20 mouse cellular contexts compared by ENCODE assay signal in the genomic region with DNA sequence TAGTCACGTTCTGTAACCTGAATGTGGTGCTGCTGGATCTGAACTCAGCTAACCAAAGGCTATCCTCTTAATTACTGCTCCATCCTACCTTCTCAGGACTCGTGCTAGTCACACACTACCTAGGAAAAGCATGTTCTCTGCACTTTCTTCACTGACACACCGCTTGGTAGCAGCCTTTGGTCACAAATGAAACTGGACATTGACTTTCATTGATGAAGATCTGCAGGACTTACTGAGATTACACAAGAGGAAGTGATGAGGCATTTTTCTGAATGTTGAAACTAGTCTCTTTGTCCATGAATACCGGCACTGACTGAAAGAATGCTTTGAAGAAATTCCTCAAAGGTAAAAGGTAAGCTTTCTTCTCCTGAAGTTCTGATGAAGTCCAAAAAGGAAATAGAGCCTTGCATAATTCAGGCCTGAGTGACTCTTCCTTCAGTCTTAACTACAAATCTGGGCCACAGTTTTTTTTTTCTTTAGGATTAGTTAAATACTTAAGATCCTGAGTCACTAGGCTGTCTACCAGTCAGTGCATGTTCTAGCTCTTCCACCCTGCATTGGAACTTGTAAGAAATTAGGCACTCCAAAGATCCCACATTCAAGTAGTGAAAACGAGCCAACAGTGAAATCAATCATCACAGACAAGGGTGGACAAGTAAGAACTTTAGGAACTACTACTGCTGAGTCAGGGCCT.
DNase-seq lines count a peak whose midpoint lies in the region; ATAC-seq and TF ChIP-seq lines count a peak whose summit lies in the region.
"Had no signal": no experiment of that assay in that cellular context is flagged by ENCODE, and none has a peak within 500 bp of the region (broad histone marks: within the 10 kb centered on the region; RNA-seq: fewer than 3 reads in every experiment).

No protein-coding gene starts in this region.

- H3K27ac ChIP-seq in liver, adult 2 months (replicated peaks; ENCODE audit: insufficient read depth, low read depth, low read length) = no peak overlapping the region
- H3K27ac ChIP-seq in liver, embryonic 11.5 days (ENCODE audit: low read depth, low read length) = no peak overlapping the region
- peak overlapping the region; percentile 96 for H3K27ac ChIP-seq in embryonic fibroblast, embryonic 13.5 days (ENCODE audit: insufficient read depth, low read length)
- H3K27ac ChIP-seq: heart, embryonic 10.5 days; hindbrain, embryonic 13.5 days; liver, embryonic 13.5 days; lung, embryonic 15.5 days; neural tube, embryonic 13.5 days had no signal

- no peak overlapping the region for H3K4me2 ChIP-seq in liver, embryonic 11.5 days
- H3K4me2 ChIP-seq: hindbrain, embryonic 13.5 days; liver, embryonic 13.5 days; lung, embryonic 15.5 days; neural tube, embryonic 13.5 days had no signal

- H3K27me3 ChIP-seq in liver, adult 2 months (ENCODE audit: control insufficient read depth, insufficient read depth, low read length) = no peaks in the 10 kb centered on the region
- no peaks in the 10 kb centered on the region for H3K27me3 ChIP-seq in liver, embryonic 11.5 days (replicated peaks; ENCODE audit: control insufficient read depth, insufficient read depth, low read length)
- no peaks in the 10 kb centered on the region for H3K27me3 ChIP-seq in C2C12 (ENCODE audit: control insufficient read depth, insufficient read depth, insufficient read length)
- H3K27me3 ChIP-seq: hindbrain, embryonic 13.5 days; liver, embryonic 13.5 days; lung, embryonic 15.5 days; megakaryocyte, embryonic 14.5 days; neural tube, embryonic 13.5 days had no signal

- no peaks in the 10 kb centered on the region for H3K9me3 ChIP-seq in liver, embryonic 11.5 days (ENCODE audit: control insufficient read depth, low read length)
- H3K9me3 ChIP-seq: heart, embryonic 10.5 days; hindbrain, embryonic 13.5 days; liver, embryonic 13.5 days; lung, embryonic 15.5 days; megakaryocyte, embryonic 14.5 days; neural tube, embryonic 13.5 days had no signal

- H3K79me3 ChIP-seq in C2C12 (ENCODE audit: low read depth) = no peaks in the 10 kb centered on the region

- ATAC-seq in liver, embryonic 11.5 days (replicated peaks; ENCODE audit: low FRiP score) = no peak
- ATAC-seq in megakaryocyte progenitor cell, adult 5-6 weeks (replicated peaks; ENCODE audit: poor library complexity) = peak; percentile 79
- ATAC-seq: inflammation-experienced regulatory T-cells, adult 6 months had no signal

- H3K36me3 ChIP-seq in liver, adult 2 months (ENCODE audit: control insufficient read depth, insufficient read depth, low read length) = no peaks in the 10 kb centered on the region
- no peaks in the 10 kb centered on the region for H3K36me3 ChIP-seq in liver, embryonic 11.5 days (ENCODE audit: control insufficient read depth, insufficient read depth, low read length)
- no peaks in the 10 kb centered on the region for H3K36me3 ChIP-seq in C2C12 (ENCODE audit: control insufficient read depth, insufficient read depth)
- H3K36me3 ChIP-seq: heart, embryonic 10.5 days; hindbrain, embryonic 13.5 days; liver, embryonic 13.5 days; lung, embryonic 15.5 days; neural tube, embryonic 13.5 days had no signal

- TF ChIP-seq CTCF in liver, adult 2 months (IDR thresholded peaks at IDR 0.05; ENCODE audit: low read depth, low read length) = 0 out of 2 replicates have a peak, but pooled peaks have one; percentile 8
- TF ChIP-seq CTCF in C2C12 (IDR thresholded peaks at IDR 0.05; ENCODE audit: control insufficient read depth, insufficient read depth, insufficient read length) = no peak
- no peak for TF ChIP-seq CTCF in embryonic fibroblast, embryonic 13.5 days (IDR thresholded peaks at IDR 0.05; ENCODE audit: borderline replicate concordance, insufficient read depth, low read length)

- no peak overlapping the region for H3ac ChIP-seq in C2C12 (ENCODE audit: control insufficient read depth, insufficient read length, low read depth)

- TF ChIP-seq POLR2A in liver, adult 2 months (IDR thresholded peaks at IDR 0.05; ENCODE audit: extremely low read depth, insufficient read depth, low read length) = no peak
- TF ChIP-seq POLR2A in embryonic fibroblast, embryonic 13.5 days (IDR thresholded peaks at IDR 0.05; ENCODE audit: low read depth, low read length) = no peak; the same call in 1 of the 2 replicates

- H3K79me2 ChIP-seq in liver, adult 2 months (ENCODE audit: control insufficient read depth, insufficient read depth, low read length) = no peaks in the 10 kb centered on the region
- H3K79me2 ChIP-seq in C2C12 (ENCODE audit: control insufficient read depth, insufficient read depth) = no peaks in the 10 kb centered on the region

- H3K4me1 ChIP-seq in liver, adult 2 months (ENCODE audit: control insufficient read depth, insufficient read depth, low read length) = peaks cover 4% of the 10 kb centered on the region; the same call in 1 of the 2 replicates
- H3K4me1 ChIP-seq in liver, embryonic 11.5 days (replicated peaks; ENCODE audit: control insufficient read depth, insufficient read depth, low read length) = no peaks in the 10 kb centered on the region
- peaks cover 8% of the 10 kb centered on the region for H3K4me1 ChIP-seq in embryonic fibroblast, embryonic 13.5 days (ENCODE audit: control insufficient read depth, insufficient read depth, low read length)
- H3K4me1 ChIP-seq: heart, embryonic 10.5 days; hindbrain, embryonic 13.5 days; liver, embryonic 13.5 days; megakaryocyte, embryonic 14.5 days had no signal

- H3K4me3 ChIP-seq in liver, adult 2 months (ENCODE audit: insufficient read depth, low read depth, low read length) = no peak overlapping the region
- no peak overlapping the region for H3K4me3 ChIP-seq in liver, embryonic 11.5 days (ENCODE audit: low read depth, low read length)
- no peak overlapping the region for H3K4me3 ChIP-seq in C2C12 (ENCODE audit: insufficient read depth, poor library complexity, severe bottlenecking)
- no peak overlapping the region for H3K4me3 ChIP-seq in embryonic fibroblast, embryonic 13.5 days (ENCODE audit: insufficient read depth, low read length)
- H3K4me3 ChIP-seq: heart, embryonic 10.5 days; hindbrain, embryonic 13.5 days; liver, embryonic 13.5 days; lung, embryonic 15.5 days; megakaryocyte, embryonic 14.5 days; neural tube, embryonic 13.5 days had no signal

- intact Hi-C loops in gastrocnemius, postnatal 14 days (cut with DNase I; ENCODE audit: low total_unique reads) = no loop called here

- H3K9ac ChIP-seq in liver, adult 2 months (ENCODE audit: low read depth, low read length) = no peak overlapping the region
- H3K9ac ChIP-seq in liver, embryonic 11.5 days (ENCODE audit: low read depth, low read length) = no peak overlapping the region
- H3K9ac ChIP-seq: hindbrain, embryonic 13.5 days; liver, embryonic 13.5 days; lung, embryonic 15.5 days; neural tube, embryonic 13.5 days had no signal

- peak; percentile 74 for DNase-seq in liver, adult 2 months (ENCODE audit: extremely low read depth, low read depth, low spot score)
- no peak for DNase-seq in liver, embryonic 11.5 days (ENCODE audit: low spot score)
- no peak for DNase-seq in cerebellum, adult 11-12 months
- no peak for DNase-seq in cerebellum, postnatal 25 days
- DNase-seq in gastrocnemius, postnatal 14 days = no peak
- DNase-seq: cerebellum, adult 9-11 months; gastrocnemius, postnatal 25 days; kidney, postnatal 36 days; liver, embryonic 13.5 days; midbrain, embryonic 14.5 days; spleen, adult 18-20 months had no signal

- whole genome bisulfite sequencing in liver, adult 2 months = 45% methylated on average over 5 of the region's 5 CpGs
- 64% methylated on average over 5 of the region's 5 CpGs for WGBS in liver, embryonic 11.5 days

TF ChIP-seq in C2C12, 6 proteins besides CTCF, POLR2A, EP300 and RAD21:
- TF ChIP-seq CEBPB (IDR thresholded peaks at IDR 0.05; ENCODE audit: low read depth) (peak; percentile 41), MYOG (IDR thresholded peaks at IDR 0.05; ENCODE audit: control insufficient read depth, extremely low read depth, insufficient read length) (no peak), USF1 (IDR thresholded peaks at IDR 0.05; ENCODE audit: low read depth) (no peak), FOSL1 (IDR thresholded peaks at IDR 0.05; ENCODE audit: insufficient read depth, low read length, poor library complexity, severe bottlenecking) (peak; percentile 36), MYOD1 (IDR thresholded peaks at IDR 0.05; ENCODE audit: control insufficient read depth, insufficient read length, low read depth) (no peak), MAX (IDR thresholded peaks at IDR 0.05) (no peak)
